Comparison of ENCODE assay signal across 11 mouse cellular contexts in genomic region chr5:104101678-104102531, GRCm38 (mm10). TPM values are rescaled to one million over a fixed set of nuclear protein-coding genes. Genes with fewer than 3 reads are reported as not detected.
A peak's percentile ranks its signal among the peaks of the same experiment; 100 is the strongest.
DNase-seq lines count a peak whose midpoint lies in the region; ATAC-seq and TF ChIP-seq lines count a peak whose summit lies in the region.
"Had no signal": no experiment of that assay in that cellular context is flagged by ENCODE, and none has a peak within 500 bp of the region (broad histone marks: within the 10 kb centered on the region; RNA-seq: fewer than 3 reads in every experiment).

No protein-coding gene starts in this region.

- no peaks in the 10 kb centered on the region for H3K36me3 ChIP-seq in heart, embryonic 10.5 days
- no peaks in the 10 kb centered on the region for H3K36me3 ChIP-seq in midbrain, embryonic 12.5 days
- H3K36me3 ChIP-seq in liver, embryonic 11.5 days (ENCODE audit: control insufficient read depth, insufficient read depth, low read length) = no peaks in the 10 kb centered on the region

- no peaks in the 10 kb centered on the region for H3K9me3 ChIP-seq in heart, embryonic 10.5 days
- H3K9me3 ChIP-seq in midbrain, embryonic 12.5 days = no peaks in the 10 kb centered on the region
- H3K9me3 ChIP-seq in liver, embryonic 11.5 days (ENCODE audit: control insufficient read depth, low read length) = no peaks in the 10 kb centered on the region

- no peak for TF ChIP-seq CTCF in cortical plate, adult 2 months (IDR thresholded peaks at IDR 0.05; ENCODE audit: extremely low read depth, insufficient read depth, low read length)

- H3K9ac ChIP-seq in midbrain, embryonic 12.5 days (replicated peaks) = no peak overlapping the region
- no peak overlapping the region for H3K9ac ChIP-seq in liver, embryonic 11.5 days (ENCODE audit: low read depth, low read length)

- peak overlapping the region; percentile 83 for H3K27ac ChIP-seq in cortical plate, adult 2 months (ENCODE audit: insufficient read depth, low read length)
- peak overlapping the region; percentile 52; the same call in 1 of the 2 replicates for H3K27ac ChIP-seq in heart, embryonic 10.5 days
- H3K27ac ChIP-seq in midbrain, embryonic 12.5 days (replicated peaks) = 0 out of 2 replicates have a peak overlapping the region, but pooled peaks have one; percentile 30
- H3K27ac ChIP-seq in liver, embryonic 11.5 days (ENCODE audit: low read depth, low read length) = no peak overlapping the region

- TF ChIP-seq POLR2A in cortical plate, adult 2 months (IDR thresholded peaks at IDR 0.05; ENCODE audit: extremely low read depth, insufficient read depth, low read length) = no peak

- H3K4me3 ChIP-seq in cortical plate, adult 2 months (ENCODE audit: insufficient read depth, low read length) = no peak overlapping the region
- H3K4me3 ChIP-seq in heart, embryonic 10.5 days = no peak overlapping the region
- H3K4me3 ChIP-seq in midbrain, embryonic 12.5 days = no peak overlapping the region
- H3K4me3 ChIP-seq in liver, embryonic 11.5 days (ENCODE audit: low read depth, low read length) = no peak overlapping the region

- H3K27me3 ChIP-seq in heart, embryonic 10.5 days (ENCODE audit: insufficient read depth, poor library complexity, severe bottlenecking) = no peaks in the 10 kb centered on the region
- peaks cover 21% of the 10 kb centered on the region for H3K27me3 ChIP-seq in midbrain, embryonic 12.5 days
- H3K27me3 ChIP-seq in liver, embryonic 11.5 days (replicated peaks; ENCODE audit: control insufficient read depth, insufficient read depth, low read length) = no peaks in the 10 kb centered on the region

- WGBS in heart, embryonic 10.5 days = 19% methylated on average over 10 of the region's 10 CpGs
- 11% methylated on average over 10 of the region's 10 CpGs for WGBS in midbrain, embryonic 12.5 days
- 31% methylated on average over 10 of the region's 10 CpGs for WGBS in liver, embryonic 11.5 days

- DNase-seq in heart, adult 18-20 months = peak; percentile 36 to 60
- DNase-seq in heart, postnatal 10 days = no peak
- peak; percentile 69 for DNase-seq in heart, embryonic 10.5 days (ENCODE audit: low spot score)
- DNase-seq in liver, embryonic 11.5 days (ENCODE audit: low spot score) = no peak
- no peak for DNase-seq in adrenal gland, adult 2 months
- no peak for DNase-seq in layer of hippocampus, postnatal 25 days (ENCODE audit: extremely low spot score in 1 of 2, low spot score in 1 of 2)

- H3K4me2 ChIP-seq in midbrain, embryonic 12.5 days (replicated peaks) = no peak overlapping the region
- H3K4me2 ChIP-seq in liver, embryonic 11.5 days = no peak overlapping the region

- intact Hi-C loops in heart, postnatal 10 days (cut with DNase I) = no loop called here

- peak; percentile 50; the same call in 1 of the 2 replicates for ATAC-seq in midbrain, embryonic 12.5 days (ENCODE audit: low FRiP score, low read depth)
- no peak for ATAC-seq in liver, embryonic 11.5 days (replicated peaks; ENCODE audit: low FRiP score)

- H3K4me1 ChIP-seq in cortical plate, adult 2 months (ENCODE audit: control insufficient read depth, insufficient read depth, low read length) = peaks cover 9% of the 10 kb centered on the region
- H3K4me1 ChIP-seq in heart, embryonic 10.5 days = peaks cover 16% of the 10 kb centered on the region
- peaks cover 24% of the 10 kb centered on the region for H3K4me1 ChIP-seq in midbrain, embryonic 12.5 days
- H3K4me1 ChIP-seq in liver, embryonic 11.5 days (replicated peaks; ENCODE audit: control insufficient read depth, insufficient read depth, low read length) = no peaks in the 10 kb centered on the region

RNA-seq across cellular contexts. Expression of gene Sparcl1, which starts 11.6 kb away (rescaled TPM):
- 100 to 1,000 TPM; 186 to 203 TPM for total RNA-seq in heart, adult 18-20 months (2021)
- total RNA-seq in heart, postnatal 10 days (2021) = 100 to 1,000 TPM; 372 to 394 TPM
- polyA plus RNA-seq in cortical plate, adult 2 months (2012; rRNA removed) = 1,820 and 1,861 TPM in 2 replicates
- 11.4 and 17.7 TPM in 2 replicates for polyA plus RNA-seq in heart, embryonic 10.5 days (2016; fragmentation: Nextera tagmentation; extraction: Ambion mirVana)
- polyA plus RNA-seq in midbrain, embryonic 12.5 days (2016; fragmentation: Nextera tagmentation; extraction: Ambion mirVana) = 47.4 and 62.0 TPM in 2 replicates
- 5.6 and 6.8 TPM in 2 replicates for polyA plus RNA-seq in liver, embryonic 11.5 days (2014; fragmentation: Nextera tagmentation; extraction: Ambion mirVana)
- 10 to 100 TPM; 30.4 to 30.6 TPM for total RNA-seq in adrenal gland, adult 2 months (2021)
- polyA plus RNA-seq in adrenal gland, adult 2 months (2012; rRNA removed) = 10.9 and 13.1 TPM in 2 replicates
- 1,000 to 10,000 TPM; 1,421 to 1,512 TPM for total RNA-seq in layer of hippocampus, postnatal 25 days (2021)
- polyA plus RNA-seq: C2C12 had no signal

RNA-seq across cellular contexts. Expression of gene Gm17660, which starts 24.5 kb away (rescaled TPM):
- total RNA-seq in heart, adult 18-20 months (2021) = not detected
- total RNA-seq in heart, postnatal 10 days (2021) = not detected
- 0.25 TPM in 1 of 2 replicates, not detected in the other for polyA plus RNA-seq in cortical plate, adult 2 months (2012; rRNA removed)
- polyA plus RNA-seq in heart, embryonic 10.5 days (2016; fragmentation: Nextera tagmentation; extraction: Ambion mirVana) = not detected in 2 replicates
- not detected in 2 replicates for polyA plus RNA-seq in midbrain, embryonic 12.5 days (2016; fragmentation: Nextera tagmentation; extraction: Ambion mirVana)
- not detected in 2 replicates for polyA plus RNA-seq in liver, embryonic 11.5 days (2014; fragmentation: Nextera tagmentation; extraction: Ambion mirVana)
- total RNA-seq in adrenal gland, adult 2 months (2021) = not detected
- polyA plus RNA-seq in adrenal gland, adult 2 months (2012; rRNA removed) = not detected in 2 replicates
- total RNA-seq in layer of hippocampus, postnatal 25 days (2021) = under 1 TPM in 1 of 2 experiments, not detected in 1; 0.76 TPM
- total RNA-seq: left cerebral cortex, adult 8-10 months had no signal
- polyA plus RNA-seq: C2C12; lung, embryonic 16.5 days had no signal

RNA-seq across cellular contexts. Expression of gene Nudt9, which starts 55.8 kb away (rescaled TPM):
- total RNA-seq in heart, adult 18-20 months (2021) = 10 to 100 TPM; 56.0 to 56.5 TPM
- 10 to 100 TPM; 45.8 to 46.6 TPM for total RNA-seq in heart, postnatal 10 days (2021)
- polyA plus RNA-seq in cortical plate, adult 2 months (2012; rRNA removed) = 75.7 and 82.3 TPM in 2 replicates
- polyA plus RNA-seq in heart, embryonic 10.5 days (2016; fragmentation: Nextera tagmentation; extraction: Ambion mirVana) = 55.5 and 68.7 TPM in 2 replicates
- polyA plus RNA-seq in midbrain, embryonic 12.5 days (2016; fragmentation: Nextera tagmentation; extraction: Ambion mirVana) = 54.4 and 58.9 TPM in 2 replicates
- polyA plus RNA-seq in liver, embryonic 11.5 days (2014; fragmentation: Nextera tagmentation; extraction: Ambion mirVana) = 103 and 110 TPM in 2 replicates
- total RNA-seq in adrenal gland, adult 2 months (2021) = 10 to 100 TPM; 63.0 to 73.2 TPM
- polyA plus RNA-seq in adrenal gland, adult 2 months (2012; rRNA removed) = 101 and 113 TPM in 2 replicates
- 10 to 100 TPM; 74.8 to 77.0 TPM for total RNA-seq in layer of hippocampus, postnatal 25 days (2021)

Comparison
In these comparisons a context has a peak if more than half of its experiments do, and no peak if none do; other contexts are left out.
1. DNase-seq: peak in heart, adult 18-20 months (2 of 2) and heart, embryonic 10.5 days (single experiment); none in heart, postnatal 10 days (0 of 2), liver, embryonic 11.5 days (single experiment), adrenal gland, adult 2 months (single experiment) and layer of hippocampus, postnatal 25 days (0 of 2).
2. RNA of gene Sparcl1, which starts 11.6 kb away (polyA plus RNA-seq): 1,820 to 1,861 TPM in cortical plate, adult 2 months; 47.4 to 62.0 TPM in midbrain, embryonic 12.5 days, 11.4 to 17.7 TPM in heart, embryonic 10.5 days, 10.9 to 13.1 TPM in adrenal gland, adult 2 months and 5.6 to 6.8 TPM in liver, embryonic 11.5 days; every median in the first group is over 10 times any median in the second.